Mouse (Mus musculus) forebrain, embryonic 12.5 days (tissue): ENCODE results near the gene Mettl23. TPM values are rescaled to one million over a fixed set of nuclear protein-coding genes. Genes with fewer than 3 reads are reported as not detected.

Experiments used
- ATAC-seq: fragments of 200-750 bp; cut with Nextera tagmentation; 2 replicates; pipeline ENCODE4 v1.8.0; 2017; ENCODE audit warnings: moderate TSS enrichment; ENCODE audit not compliant: low FRiP score
- H3K27ac ChIP-seq: fragments of 300-500 bp; sonication (generic); 2 replicates; pipeline ENCODE4 v1.5.1; 2016; ENCODE audit warnings: mild to moderate bottlenecking
- H3K27me3 ChIP-seq: fragments of 300-500 bp; sonication (generic); 2 replicates; pipeline ENCODE4 v1.6.1; 2016; ENCODE audit warnings: mild to moderate bottlenecking
- H3K36me3 ChIP-seq: fragments of 300-500 bp; sonication (generic); replicated peaks from 2 replicates; pipeline ENCODE4 v1.6.1; 2016; ENCODE audit warnings: mild to moderate bottlenecking
- H3K4me1 ChIP-seq: fragments of 300-500 bp; sonication (generic); 2 replicates; pipeline ENCODE4 v1.6.1; 2016
- H3K4me2 ChIP-seq: fragments of 300-500 bp; sonication (generic); 2 replicates; pipeline ENCODE4 v1.6.1; 2016; ENCODE audit warnings: mild to moderate bottlenecking, moderate library complexity
- H3K4me3 ChIP-seq: fragments of 300-500 bp; sonication (generic); replicated peaks from 2 replicates; pipeline ENCODE4 v1.5.1; 2016; ENCODE audit warnings: mild to moderate bottlenecking
- H3K9ac ChIP-seq: fragments of 300-500 bp; sonication (generic); 2 replicates; pipeline ENCODE4 v1.6.1; 2016; ENCODE audit warnings: mild to moderate bottlenecking
- H3K9me3 ChIP-seq: fragments of 300-500 bp; sonication (generic); 2 replicates; pipeline ENCODE4 v1.6.1; 2016
- WGBS: fragments of 180-500 bp; shearing (Covaris S2); methylation state at CpG from one replicate; pipeline ENCODE4 v1.1.7; 2016; 5-methylcytosine and 5-hydroxymethylcytosine counted together
- polyA plus RNA-seq: library from polyadenylated mRNA; unstranded; fragments of >200 nt; fragmentation: Nextera tagmentation; extraction: Ambion mirVana; gene quantifications from 2 replicates; pipeline ENCODE4 v1.2.1, GENCODE M21; 2016

Mettl23 gene
- 65.5 and 65.8 TPM in 2 replicates for polyA plus RNA-seq

- peak within 1 kb of the TSS; percentile 68 for H3K4me3 ChIP-seq
- H3K27ac ChIP-seq, result peak within 1 kb of the TSS; percentile 96
- ATAC-seq, result peak; percentile 96
- H3K9ac ChIP-seq, result peak within 1 kb of the TSS; percentile 74
- peaks cover 41% of the 10 kb centered on the region for H3K36me3 ChIP-seq
- H3K27me3 ChIP-seq, result no peaks in the 10 kb centered on the region
- H3K4me2 ChIP-seq, result peak within 1 kb of the TSS; percentile 90
- WGBS, result under 1% methylated on average over 72 of the region's 72 CpGs
- H3K4me1 ChIP-seq, result peaks cover 49% of the 10 kb centered on the region
- no peaks in the 10 kb centered on the region for H3K9me3 ChIP-seq
Measured at GRCm38 (mm10) chr11:116843261-116844233, at the start of gene Mettl23, which contains the start of gene Jmjd6. Gene Mettl23, plus strand, starts transcription at chr11:116843278. Gene Jmjd6, minus strand, starts transcription at chr11:116843449.

GRCm38 (mm10) chr11:116799364-116799763 lies 43.7 kb upstream of the Mettl23 start:
- Histone ChIP-seq H3K4me2 (no peak overlapping the region), H3K4me1 (no peaks in the 10 kb centered on the region), H3K27me3 (no peaks in the 10 kb centered on the region), H3K27ac (no peak overlapping the region), H3K9ac (no peak overlapping the region), H3K9me3 (no peaks in the 10 kb centered on the region), H3K4me3 (no peak overlapping the region), H3K36me3 (no peaks in the 10 kb centered on the region)
- no peak for ATAC-seq
- WGBS, result 82% methylated on average over 5 of the region's 5 CpGs

DNA sequence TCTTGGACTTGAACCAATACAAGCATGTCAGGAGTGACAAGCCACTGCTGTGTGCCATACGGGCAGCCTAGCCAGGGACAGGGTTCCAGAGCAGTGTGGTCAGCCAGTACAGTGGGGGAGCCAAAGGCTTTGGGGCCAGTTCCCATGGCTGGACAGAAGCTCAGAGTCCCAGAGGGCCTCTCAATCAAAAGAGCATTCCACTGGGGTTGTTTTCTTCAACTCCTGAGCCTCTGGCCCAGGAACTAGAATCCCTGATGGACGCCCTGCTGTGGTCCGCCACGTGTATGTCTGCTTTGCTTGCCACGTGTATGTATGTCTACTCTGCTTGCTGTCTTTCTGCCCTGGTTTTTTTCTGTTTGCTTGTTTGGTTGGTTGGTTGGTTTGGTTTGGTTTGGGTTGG lies 42.0 kb upstream of the Mettl23 start:
- no peak for ATAC-seq
- Histone ChIP-seq H3K9me3 (no peaks in the 10 kb centered on the region), H3K9ac (no peak overlapping the region), H3K36me3 (no peaks in the 10 kb centered on the region), H3K4me3 (no peak overlapping the region), H3K4me2 (no peak overlapping the region), H3K27ac (no peak overlapping the region), H3K27me3 (no peaks in the 10 kb centered on the region), H3K4me1 (no peaks in the 10 kb centered on the region)
- WGBS, result 75% methylated on average over 5 of the region's 5 CpGs

GRCm38 (mm10) chr11:116802709-116803108 lies 40.4 kb upstream of the Mettl23 start:
- Histone ChIP-seq H3K36me3 (no peaks in the 10 kb centered on the region), H3K4me2 (no peak overlapping the region), H3K9me3 (no peaks in the 10 kb centered on the region), H3K4me3 (no peak overlapping the region), H3K27me3 (no peaks in the 10 kb centered on the region), H3K27ac (no peak overlapping the region), H3K4me1 (no peaks in the 10 kb centered on the region), H3K9ac (no peak overlapping the region)
- WGBS, result 94% methylated on average over 5 of the region's 5 CpGs
- no peak for ATAC-seq

GRCm38 (mm10) chr11:116806136-116807071 lies 36.7 kb upstream of the Mettl23 start:
- Histone ChIP-seq H3K36me3 (no peaks in the 10 kb centered on the region), H3K4me1 (peaks cover 28% of the 10 kb centered on the region), H3K27me3 (peaks cover 6% of the 10 kb centered on the region; the same call in 1 of the 2 replicates), H3K4me2 (no peak overlapping the region), H3K9ac (no peak overlapping the region), H3K9me3 (no peaks in the 10 kb centered on the region), H3K27ac (no peak overlapping the region), H3K4me3 (no peak overlapping the region)
- no peak for ATAC-seq
- 83% methylated on average over 15 of the region's 15 CpGs for WGBS

DNA sequence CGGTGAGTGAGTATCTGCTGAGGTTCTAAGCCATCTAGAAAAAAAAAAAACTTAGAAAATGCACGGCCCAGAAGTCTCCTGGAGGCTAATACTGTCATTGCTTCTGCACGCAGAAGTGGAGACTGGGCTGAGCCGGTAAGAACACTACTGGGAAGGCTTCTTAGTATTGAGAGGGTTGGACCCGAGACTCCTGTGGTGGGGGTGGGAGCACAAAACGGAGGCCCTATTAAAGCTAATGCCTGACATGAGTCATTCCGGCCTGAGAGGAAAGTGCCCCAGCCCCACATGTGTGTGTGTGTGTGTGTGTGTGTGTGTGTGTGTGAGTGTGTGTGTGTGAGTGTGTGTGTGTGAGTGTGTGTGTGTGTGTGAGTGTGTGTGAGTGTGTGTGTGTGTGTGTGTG lies 36.0 kb upstream of the Mettl23 start:
- ATAC-seq, result no peak
- peaks cover 6% of the 10 kb centered on the region; the same call in 1 of the 2 replicates for H3K27me3 ChIP-seq
- no peaks in the 10 kb centered on the region for H3K36me3 ChIP-seq
- 62% methylated on average over 7 of the region's 7 CpGs for WGBS
- no peak overlapping the region for H3K4me2 ChIP-seq
- H3K9me3 ChIP-seq, result no peaks in the 10 kb centered on the region
- no peak overlapping the region for H3K9ac ChIP-seq
- no peak overlapping the region for H3K27ac ChIP-seq
- peaks cover 34% of the 10 kb centered on the region for H3K4me1 ChIP-seq
- no peak overlapping the region for H3K4me3 ChIP-seq

DNA sequence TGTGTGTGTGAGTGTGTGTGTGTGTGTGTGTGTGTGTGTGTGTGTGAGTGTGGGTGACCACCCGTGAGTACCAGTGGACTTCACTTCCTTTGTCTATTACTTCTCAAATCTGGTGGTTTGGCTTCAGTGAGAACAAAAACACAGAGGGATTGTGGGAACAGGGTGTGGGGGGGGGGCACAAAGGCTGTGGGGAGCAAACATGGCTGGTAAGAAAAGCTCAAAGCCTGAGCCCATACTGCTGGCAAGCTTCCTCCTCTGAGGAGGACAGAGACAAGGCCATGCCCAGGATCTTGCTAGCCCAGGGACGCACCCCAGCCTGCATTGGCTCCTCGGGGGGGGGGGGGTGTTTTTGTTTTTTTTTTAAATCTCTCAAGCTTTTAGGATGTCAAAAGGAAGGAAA lies 35.6 kb upstream of the Mettl23 start:
- Histone ChIP-seq H3K9me3 (no peaks in the 10 kb centered on the region), H3K27me3 (peaks cover 6% of the 10 kb centered on the region; the same call in 1 of the 2 replicates), H3K9ac (no peak overlapping the region), H3K4me1 (peaks cover 38% of the 10 kb centered on the region), H3K4me3 (no peak overlapping the region), H3K27ac (no peak overlapping the region), H3K4me2 (no peak overlapping the region), H3K36me3 (no peaks in the 10 kb centered on the region)
- 72% methylated on average over 3 of the region's 3 CpGs for WGBS
- ATAC-seq, result no peak

DNA sequence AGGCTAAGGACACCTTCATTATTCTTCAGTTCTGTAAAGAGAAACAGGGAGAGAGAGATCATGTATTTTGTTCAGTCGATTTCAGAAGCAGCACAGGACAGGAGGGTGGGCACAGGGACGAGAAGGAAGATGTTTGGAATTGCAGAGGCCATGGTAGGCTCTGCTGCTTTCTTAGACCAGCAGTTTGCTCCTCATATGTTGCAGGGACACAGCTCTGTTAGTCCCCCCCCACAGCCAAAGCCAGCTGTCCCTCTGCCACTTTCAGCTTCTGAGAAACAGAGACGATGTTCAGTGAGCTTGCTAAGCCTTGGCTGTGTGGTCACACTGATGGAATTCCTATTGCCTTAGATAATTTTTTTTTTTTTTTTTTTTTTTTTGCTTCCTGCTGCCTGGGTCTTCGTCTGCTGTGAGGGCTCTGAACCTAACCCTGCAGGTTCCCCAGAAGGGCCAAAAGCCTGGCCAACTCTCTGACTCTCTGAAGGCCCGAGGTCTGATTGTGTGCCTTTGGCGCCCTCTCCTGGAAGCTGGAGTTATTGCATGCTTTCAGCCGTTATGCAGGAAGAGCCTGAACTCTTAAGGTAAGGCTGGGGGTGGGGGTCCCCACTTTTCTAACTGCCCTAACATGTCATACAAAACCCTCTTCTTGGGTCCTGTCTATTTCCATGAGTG lies 35.0 kb upstream of the Mettl23 start:
- Histone ChIP-seq H3K27ac (0 out of 2 replicates have a peak overlapping the region, but pooled peaks have one; percentile 53), H3K36me3 (no peaks in the 10 kb centered on the region), H3K27me3 (peaks cover 6% of the 10 kb centered on the region; the same call in 1 of the 2 replicates), H3K9ac (no peak overlapping the region), H3K4me1 (peaks cover 44% of the 10 kb centered on the region), H3K4me2 (no peak overlapping the region), H3K4me3 (no peak overlapping the region), H3K9me3 (no peaks in the 10 kb centered on the region)
- 29% methylated on average over 7 of the region's 7 CpGs for WGBS
- no peak for ATAC-seq

- H3K27ac ChIP-seq, result 0 out of 2 replicates have a peak overlapping the region, but pooled peaks have one; percentile 53
- peaks cover 6% of the 10 kb centered on the region; the same call in 1 of the 2 replicates for H3K27me3 ChIP-seq
- no peak overlapping the region for H3K4me3 ChIP-seq
- 74% methylated on average over 11 of the region's 11 CpGs for WGBS
- H3K9me3 ChIP-seq, result no peaks in the 10 kb centered on the region
- H3K36me3 ChIP-seq, result no peaks in the 10 kb centered on the region
- H3K9ac ChIP-seq, result no peak overlapping the region
- H3K4me1 ChIP-seq, result peaks cover 52% of the 10 kb centered on the region
- ATAC-seq, result no peak
- no peak overlapping the region for H3K4me2 ChIP-seq
Measured at GRCm38 (mm10) chr11:116808811-116809395, 34.2 kb upstream of the Mettl23 start.

GRCm38 (mm10) chr11:116809520-116809919 lies 33.6 kb upstream of the Mettl23 start:
- Histone ChIP-seq H3K9me3 (no peaks in the 10 kb centered on the region), H3K4me3 (no peak overlapping the region), H3K27me3 (peaks cover 6% of the 10 kb centered on the region; the same call in 1 of the 2 replicates), H3K27ac (peak overlapping the region; percentile 21; the same call in 1 of the 2 replicates), H3K36me3 (no peaks in the 10 kb centered on the region), H3K9ac (no peak overlapping the region), H3K4me2 (no peak overlapping the region), H3K4me1 (peaks cover 58% of the 10 kb centered on the region)
- 86% methylated on average over 8 of the region's 8 CpGs for WGBS
- no peak for ATAC-seq

DNA sequence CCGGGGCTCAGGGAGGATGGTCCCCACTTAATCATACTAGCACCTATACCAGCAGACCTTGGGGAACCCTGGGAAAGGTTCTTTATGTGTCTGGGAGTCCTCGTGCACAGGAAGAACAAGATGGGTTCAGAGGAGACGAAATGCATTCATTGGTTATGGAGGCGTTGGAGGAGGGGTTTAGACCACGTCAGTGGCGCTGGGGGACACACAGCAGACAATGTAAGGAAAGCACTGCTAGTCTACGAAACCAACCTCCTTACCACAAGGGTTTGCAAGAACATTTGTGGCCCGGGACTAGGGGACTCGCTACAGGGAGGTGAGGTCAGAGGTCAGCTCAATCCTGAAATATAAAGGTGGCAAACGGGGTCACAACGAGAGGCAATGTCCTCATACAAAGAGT lies 32.5 kb upstream of the Mettl23 start:
- H3K9ac ChIP-seq, result peak overlapping the region; percentile 55
- peaks cover 67% of the 10 kb centered on the region for H3K4me1 ChIP-seq
- no peak for ATAC-seq
- no peak overlapping the region for H3K4me3 ChIP-seq
- H3K27me3 ChIP-seq, result peaks cover 6% of the 10 kb centered on the region; the same call in 1 of the 2 replicates
- WGBS, result 46% methylated on average over 11 of the region's 11 CpGs
- no peaks in the 10 kb centered on the region for H3K9me3 ChIP-seq
- peak overlapping the region; percentile 95 for H3K27ac ChIP-seq
- peak overlapping the region; percentile 64 for H3K4me2 ChIP-seq
- no peaks in the 10 kb centered on the region for H3K36me3 ChIP-seq
